Mouse (Mus musculus): ENCODE data around the gene Rnf19b.

DNA sequence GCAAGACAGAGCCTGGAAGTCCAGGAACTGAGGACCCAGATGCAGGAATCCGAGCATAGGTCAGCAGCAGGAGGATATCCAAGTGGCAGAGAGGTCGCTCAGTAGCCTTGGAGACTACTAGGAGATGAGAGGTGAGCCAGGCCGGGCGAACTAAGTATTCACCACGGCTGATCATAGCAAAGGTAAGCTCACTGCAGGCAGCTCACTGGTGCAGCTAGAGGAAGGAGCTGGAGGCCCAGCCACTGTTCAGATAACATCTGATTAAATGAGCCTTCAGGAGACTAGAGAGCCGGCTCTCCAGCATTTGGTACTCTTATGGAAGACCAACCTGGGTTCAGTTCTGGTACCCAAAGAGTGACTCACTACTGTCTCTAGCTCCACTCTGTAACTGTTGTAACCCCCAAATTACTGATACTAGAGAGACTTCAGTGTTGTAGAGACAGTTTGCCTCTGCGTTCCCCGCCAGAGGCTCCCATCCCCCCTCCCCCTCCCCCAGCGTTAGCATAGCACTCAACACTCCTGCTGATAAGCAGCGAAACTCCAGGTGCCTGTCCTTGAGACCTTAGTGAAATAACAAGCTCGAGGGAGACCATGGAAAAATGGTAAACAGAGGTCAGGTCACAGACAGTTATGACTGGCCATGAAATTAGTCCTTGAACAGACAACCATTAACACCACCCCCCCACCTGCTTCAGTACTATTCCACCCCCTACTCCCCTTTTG lies 6.4 kb upstream of the Rnf19b start:
- TF ChIP-seq GATA1 (IDR thresholded peaks at IDR 0.05; ENCODE audit: low read length) (no peak), TAL1 (IDR thresholded peaks at IDR 0.05; ENCODE audit: low read length) (no peak)

Data from erythroblast, embryonic 14.5 days (primary cell).